Mouse (Mus musculus) cerebellum, adult 2 months (tissue): ENCODE results near the gene Ehd4.

Experiments used
- CTCF ChIP-seq: fragments of 200-500 bp; IDR thresholded peaks from 2 replicates; pipeline ENCODE4 v1.5.1; 2011; ENCODE audit warnings: low read depth, mild to moderate bottlenecking, control low read depth, low read length, moderate library complexity, borderline replicate concordance; ENCODE audit not compliant: insufficient read depth
- POLR2A ChIP-seq: fragments of 200-500 bp; IDR thresholded peaks from 2 replicates; pipeline ENCODE4 v1.6.1; 2011; ENCODE audit warnings: low read length, control low read depth, borderline replicate concordance; ENCODE audit not compliant: insufficient read depth

- TF ChIP-seq POLR2A (no peak), CTCF (no peak)
Observed at GRCm38 (mm10) chr2:120066224-120066623, 88.2 kb downstream of the Ehd4 start.
